Mouse (Mus musculus) CH12.LX (cell line): ENCODE data around the gene Mlip. TPM values are rescaled to one million over a fixed set of nuclear protein-coding genes. Genes with fewer than 3 reads are reported as not detected.

Source experiments
- DNase-seq: peaks from one replicate; pipeline ENCODE4 v3.0.0-alpha.2; 2013; ENCODE audit errors: extremely low read depth
- H3K27ac ChIP-seq: 2 replicates; pipeline ENCODE4 v1.5.1; 2012; ENCODE audit warnings: low read depth, mild to moderate bottlenecking, control low read depth, moderate library complexity; ENCODE audit not compliant: insufficient read depth
- H3K27me3 ChIP-seq: replicated peaks from 2 replicates; pipeline ENCODE3; 2012; ENCODE audit warnings: inconsistent platforms
- H3K36me3 ChIP-seq, 2 experiments: replicated peaks in 1 of 2; 2 replicates each; pipeline versions ENCODE3 to v1.6.1; 2012; ENCODE audit warnings: inconsistent platforms in 1 of 2, low read length in 1 of 2, mild to moderate bottlenecking in 1 of 2, mixed read lengths in 1 of 2, moderate library complexity in 1 of 2; ENCODE audit not compliant: control insufficient read depth in 1 of 2, insufficient read depth in 1 of 2
- H3K4me1 ChIP-seq, 2 experiments: 2 replicates each; pipeline ENCODE4 v1.6.1; 2012; ENCODE audit warnings: inconsistent platforms in 1 of 2, moderate library complexity in 1 of 2; ENCODE audit not compliant: insufficient read depth in 2 of 2, control insufficient read depth in 1 of 2
- H3K4me2 ChIP-seq: 2 replicates; pipeline ENCODE4 v1.6.1; 2012; ENCODE audit warnings: low read depth, mild to moderate bottlenecking, control low read depth; ENCODE audit not compliant: poor library complexity, insufficient read depth, severe bottlenecking
- H3K4me3 ChIP-seq, 3 experiments: fragments of 150-350 bp in 1 of 3; sonication (generic) in 1 of 3; replicated peaks in 1 of 3; 2 replicates each; pipeline versions ENCODE3 to v1.5.1; 2011 to 2012; ENCODE audit warnings: low read depth in 2 of 3, low read length in 2 of 3, mild to moderate bottlenecking in 2 of 3, moderate library complexity in 2 of 3, control low read depth in 1 of 3, improper control_type of control experiment in 1 of 3, inconsistent platforms in 1 of 3, mixed read lengths in 1 of 3; ENCODE audit not compliant: poor library complexity in 1 of 3
- H3K79me2 ChIP-seq: replicated peaks from 2 replicates; pipeline ENCODE4 v1.6.1; 2012; ENCODE audit warnings: mild to moderate bottlenecking, moderate library complexity; ENCODE audit not compliant: control insufficient read depth, poor library complexity, insufficient read depth, severe bottlenecking; ENCODE audit errors: extremely low read depth
- H3K9ac ChIP-seq: 2 replicates; pipeline ENCODE4 v1.6.1; 2012; ENCODE audit warnings: low read depth, mild to moderate bottlenecking, control low read depth, moderate library complexity; ENCODE audit not compliant: insufficient read depth
- H3K9me3 ChIP-seq: replicated peaks from 2 replicates; pipeline ENCODE3; 2012; ENCODE audit warnings: low read length, inconsistent platforms, mixed read lengths
- CTCF ChIP-seq, 2 experiments: IDR thresholded peaks in 1 of 2; conservative IDR thresholded peaks in 1 of 2; 2 replicates each; pipeline ENCODE4 v1.5.1; 2011 to 2012; ENCODE audit warnings: low read depth in 2 of 2, low read length in 2 of 2, improper control_type of control experiment in 1 of 2, inconsistent platforms in 1 of 2, mild to moderate bottlenecking in 1 of 2, moderate library complexity in 1 of 2
- ELF1 ChIP-seq: IDR thresholded peaks from 2 replicates; pipeline ENCODE4 v1.6.1; 2014; ENCODE audit warnings: low read depth, mild to moderate bottlenecking, inconsistent platforms, low read length, improper control_type of control experiment
- ETS1 ChIP-seq: conservative IDR thresholded peaks from 2 replicates; pipeline ENCODE4 v1.6.1; 2012; ENCODE audit warnings: low read depth, mild to moderate bottlenecking, inconsistent platforms, low read length, improper control_type of control experiment, moderate library complexity
- MAFK ChIP-seq: IDR thresholded peaks from 2 replicates; pipeline ENCODE4 v1.6.1; 2011; ENCODE audit warnings: low read length, improper control_type of control experiment; ENCODE audit not compliant: insufficient replicate concordance
- MAZ ChIP-seq: IDR thresholded peaks from 2 replicates; pipeline ENCODE4 v1.6.1; 2012; ENCODE audit warnings: low read depth, mild to moderate bottlenecking, inconsistent platforms, low read length, improper control_type of control experiment, moderate library complexity
- MEF2A ChIP-seq: IDR thresholded peaks from 2 replicates; pipeline ENCODE4 v1.6.1; 2014; ENCODE audit warnings: low read depth, mild to moderate bottlenecking, inconsistent platforms, low read length, improper control_type of control experiment, borderline replicate concordance
- PAX5 ChIP-seq: IDR thresholded peaks from 2 replicates; pipeline ENCODE4 v1.6.1; 2012; ENCODE audit warnings: low read length, inconsistent platforms, mixed read lengths
- POLR2A ChIP-seq: IDR thresholded peaks from 2 replicates; pipeline ENCODE4 v1.6.1; 2011; ENCODE audit warnings: low read depth, mild to moderate bottlenecking, improper control_type of control experiment, low read length
- RAD21 ChIP-seq: IDR thresholded peaks from 2 replicates; pipeline ENCODE4 v1.6.1; 2011; ENCODE audit warnings: low read depth, mild to moderate bottlenecking, low read length, improper control_type of control experiment, moderate library complexity
- SMC3 ChIP-seq: IDR thresholded peaks from 2 replicates; pipeline ENCODE4 v1.6.1; 2011; ENCODE audit warnings: low read depth, low read length, improper control_type of control experiment
- TBP ChIP-seq: conservative IDR thresholded peaks from 2 replicates; pipeline ENCODE4 v1.6.1; 2011; ENCODE audit warnings: low read depth, low read length, improper control_type of control experiment
- ZNF384 ChIP-seq: IDR thresholded peaks from 2 replicates; pipeline ENCODE4 v1.6.1; 2012; ENCODE audit warnings: low read depth, low read length, improper control_type of control experiment, inconsistent platforms
- dilution Hi-C: fragments of 300-500 bp; cut with MboI; formaldehyde crosslinking; loops from 2 replicates; pipeline ENCODE4 v1.14.3; 2020; ENCODE audit warnings: low sequenced_read_pairs; ENCODE audit not compliant: extremely low pct_unique_long_range_greater_than_20kb, extremely low pct_ligation_motif_present
- in situ Hi-C: fragments of 300-500 bp; cut with MboI; formaldehyde crosslinking; loops from 3 replicates; pipeline ENCODE4 v1.14.3; 2019; ENCODE audit warnings: low sequenced_read_pairs, low pct_ligation_motif_present, low pct_unique_long_range_greater_than_20kb, mixed read lengths
- polyA plus RNA-seq: library from polyadenylated mRNA; unstranded; fragments of >175 nt; gene quantifications from 2 replicates; pipeline ENCODE4 v1.2.1, GENCODE M21; 2012; ENCODE audit warnings: low read depth; ENCODE audit not compliant: insufficient read length
- total RNA-seq, 2 experiments: library from RNA; depleted of rRNA; stranded (reverse); fragments of 300-350 nt in 1 of 2; fragments of >200 nt in 1 of 2; gene quantifications; 2 replicates each; pipeline ENCODE4 v1.2.3; 2012 to 2014

Gene Mlip
- total and polyA plus RNA-seq, 3 experiments = not detected

DNA sequence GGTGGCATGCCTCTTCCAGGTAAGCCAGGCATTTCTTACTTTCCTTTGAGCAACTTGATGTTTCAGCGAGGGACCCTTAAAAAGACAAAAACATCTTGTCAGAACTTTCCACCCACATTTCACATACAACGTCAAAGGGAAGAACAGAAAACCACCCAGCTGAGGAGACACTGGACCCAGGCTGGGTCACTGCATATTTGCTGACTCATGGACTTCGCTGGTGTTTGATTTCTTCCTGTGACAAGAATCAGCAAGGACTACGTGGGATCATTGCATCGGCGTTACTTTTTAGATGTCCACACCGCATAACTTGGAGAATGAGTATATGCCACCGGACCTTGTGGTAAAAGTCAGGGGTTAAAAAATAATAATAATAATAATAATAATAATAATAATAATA, 36.2 kb upstream of the Mlip start:
- Histone ChIP-seq H3K4me1 (peaks cover 0 to 8% of the 10 kb centered on the region in 2 experiments; a peak in 2 of 4 replicates), H3K27ac (no peak overlapping the region), H3K4me2 (no peak overlapping the region), H3K9me3 (peaks cover 3% of the 10 kb centered on the region), H3K36me3 (no peaks in the 10 kb centered on the region), H3K9ac (no peak overlapping the region), H3K79me2 (no peaks in the 10 kb centered on the region), H3K4me3 (no peak overlapping the region), H3K27me3 (no peaks in the 10 kb centered on the region)
- dilution Hi-C loops (no loop called here), in situ Hi-C loops (loop anchor here (25.0 kb wide), 2 partner anchors 402 to 1002 kb away; no protein-coding TSS in a partner anchor)
- no peak for DNase-seq
- no peak for TF ChIP-seq POLR2A
- TF ChIP-seq MAFK = peak; percentile 78
- TF ChIP-seq, all 38 proteins: peak for 1

DNA sequence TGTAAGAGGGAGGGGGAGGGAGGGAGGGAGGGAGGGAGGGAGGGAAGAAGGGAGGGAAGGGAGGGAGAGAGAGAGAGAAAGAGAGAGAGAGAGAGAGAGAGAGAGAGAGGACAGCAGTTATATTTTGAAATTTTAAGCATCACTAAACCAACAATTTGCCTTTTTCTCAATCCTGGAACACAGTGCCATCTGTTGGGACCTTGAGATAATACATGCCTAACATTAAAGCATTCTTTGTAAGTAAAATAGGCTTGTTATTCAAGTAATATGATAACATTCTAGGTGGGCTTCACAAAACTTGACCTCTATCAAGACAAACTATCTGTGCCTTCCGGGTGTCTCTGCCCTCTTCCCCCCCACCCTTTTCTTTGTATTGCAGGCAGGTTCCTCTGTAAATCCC, 34.0 kb upstream of the Mlip start:
- TF ChIP-seq TBP = no peak
- no peak for TF ChIP-seq MAZ
- TF ChIP-seq CTCF (conservative IDR thresholded peaks at IDR 0.05 in 1 of 2, IDR thresholded peaks at IDR 0.05 in 1 of 2; ENCODE audit: low read depth in 2 of 2, low read length in 2 of 2) = peak; percentile 14 to 66; a peak in 2 of 4 replicates
- TF ChIP-seq PAX5 = no peak
- TF ChIP-seq ZNF384 = no peak
- no peak for TF ChIP-seq ELF1
- TF ChIP-seq RAD21 = peak; percentile 54
- no peak for TF ChIP-seq MEF2A
- peak; percentile 31 for TF ChIP-seq SMC3
- TF ChIP-seq, all 38 proteins: peak for 3
- in situ Hi-C loops = loop anchor here (25.0 kb wide), 2 partner anchors 399 to 999 kb away; no protein-coding TSS in a partner anchor
- Histone ChIP-seq H3K4me3 (no peak overlapping the region), H3K4me2 (no peak overlapping the region), H3K79me2 (no peaks in the 10 kb centered on the region), H3K27ac (no peak overlapping the region), H3K36me3 (no peaks in the 10 kb centered on the region), H3K9me3 (peaks cover 3% of the 10 kb centered on the region), H3K9ac (no peak overlapping the region), H3K27me3 (no peaks in the 10 kb centered on the region), H3K4me1 (peaks cover 0 to 8% of the 10 kb centered on the region in 2 experiments; a peak in 2 of 4 replicates)
- dilution Hi-C loops = no loop called here
- DNase-seq = peak; percentile 34

DNA sequence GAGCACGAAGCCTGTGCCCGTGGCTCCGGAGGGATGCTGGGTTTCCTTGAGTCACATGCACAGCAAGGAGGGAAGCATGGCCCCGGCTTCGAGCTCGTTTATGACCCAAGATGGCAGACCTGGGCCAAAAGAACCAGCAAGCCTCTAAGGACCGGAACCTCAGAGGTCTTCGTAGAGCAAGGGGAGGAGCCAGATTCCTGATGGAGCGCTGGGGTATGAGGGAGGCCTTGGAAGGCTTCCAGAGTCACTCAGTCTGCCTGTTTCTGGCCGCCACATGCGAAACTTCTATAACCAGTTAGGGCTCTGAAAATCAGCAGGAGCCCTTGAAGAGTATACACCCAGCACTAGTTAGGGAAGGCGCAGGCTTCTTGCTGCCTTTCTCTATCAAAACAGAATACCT, 32.8 kb upstream of the Mlip start:
- Histone ChIP-seq H3K4me2 (no peak overlapping the region), H3K27me3 (no peaks in the 10 kb centered on the region), H3K9me3 (no peaks in the 10 kb centered on the region), H3K4me3 (no peak overlapping the region), H3K27ac (no peak overlapping the region), H3K9ac (no peak overlapping the region), H3K36me3 (no peaks in the 10 kb centered on the region), H3K4me1 (no peaks in the 10 kb centered on the region; a peak in 1 of 4 replicates), H3K79me2 (no peaks in the 10 kb centered on the region)
- TF ChIP-seq ETS1 = no peak
- dilution Hi-C loops (no loop called here), in situ Hi-C loops (loop anchor here (25.0 kb wide), 2 partner anchors 398 to 998 kb away; no protein-coding TSS in a partner anchor)
- DNase-seq = no peak
